Mouse (Mus musculus): ENCODE results near the gene Olfr1506. TPM values are rescaled to one million over a fixed set of nuclear protein-coding genes. Genes with fewer than 3 reads are reported as not detected.

Gene Olfr1506
- polyA plus RNA-seq, 1 experiment from 2014 or later: not detected

Other genes with a start within 250 kb of the Olfr1506 start
- gene Olfr1261, start 233.3 kb downstream of the Olfr1506 start, polyA plus RNA-seq (2014; fragmentation: Nextera tagmentation; extraction: Ambion mirVana): not detected in 2 replicates
- not detected in 2 replicates for gene Olfr1262, start 224.3 kb downstream of the Olfr1506 start, polyA plus RNA-seq (2014; fragmentation: Nextera tagmentation; extraction: Ambion mirVana)
- not detected in 2 replicates for gene Olfr1263, start 212.4 kb downstream of the Olfr1506 start, polyA plus RNA-seq (2014; fragmentation: Nextera tagmentation; extraction: Ambion mirVana)
- gene Olfr1264, start 198.9 kb downstream of the Olfr1506 start, polyA plus RNA-seq (2014; fragmentation: Nextera tagmentation; extraction: Ambion mirVana): not detected in 2 replicates
- gene Olfr1265, start 189.2 kb downstream of the Olfr1506 start, polyA plus RNA-seq (2014; fragmentation: Nextera tagmentation; extraction: Ambion mirVana): not detected in 2 replicates
- not detected in 2 replicates for gene Olfr140, start 160.9 kb downstream of the Olfr1506 start, polyA plus RNA-seq (2014; fragmentation: Nextera tagmentation; extraction: Ambion mirVana)
- gene Olfr1269, start 103.1 kb downstream of the Olfr1506 start, polyA plus RNA-seq (2014; fragmentation: Nextera tagmentation; extraction: Ambion mirVana): not detected in 2 replicates
- not detected in 2 replicates for gene Olfr32, start 82.2 kb downstream of the Olfr1506 start, polyA plus RNA-seq (2014; fragmentation: Nextera tagmentation; extraction: Ambion mirVana)
- gene Olfr1270, start 71.4 kb downstream of the Olfr1506 start, polyA plus RNA-seq (2014; fragmentation: Nextera tagmentation; extraction: Ambion mirVana): not detected in 2 replicates
- gene Olfr142, start 33.1 kb upstream of the Olfr1506 start, polyA plus RNA-seq (2014; fragmentation: Nextera tagmentation; extraction: Ambion mirVana): not detected in 2 replicates
- gene Olfr1271, start 46.5 kb upstream of the Olfr1506 start, polyA plus RNA-seq (2014; fragmentation: Nextera tagmentation; extraction: Ambion mirVana): not detected in 2 replicates
- gene Olfr1272, start 68.3 kb upstream of the Olfr1506 start, polyA plus RNA-seq (2014; fragmentation: Nextera tagmentation; extraction: Ambion mirVana): not detected in 2 replicates
- gene Gm13769, start 97.7 kb upstream of the Olfr1506 start, polyA plus RNA-seq (2014; fragmentation: Nextera tagmentation; extraction: Ambion mirVana): 0.09 TPM in 1 of 2 replicates, not detected in the other
- gene Olfr1274-ps, start 174.2 kb upstream of the Olfr1506 start, polyA plus RNA-seq (2014; fragmentation: Nextera tagmentation; extraction: Ambion mirVana): not detected in 2 replicates

All from kidney, embryonic 14.5 days (tissue).